Mouse (Mus musculus): ENCODE results near the gene Tnfrsf21. TPM values are rescaled to one million over a fixed set of nuclear protein-coding genes. Genes with fewer than 3 reads are reported as not detected.

Gene Tnfrsf21
- polyA plus RNA-seq (2015; fragmentation: Nextera tagmentation; extraction: Ambion mirVana), result 23.4 and 24.6 TPM in 2 replicates

- Histone ChIP-seq H3K9me3 (no peaks in the 10 kb centered on the region), H3K4me3 (peak within 1 kb of the TSS; percentile 76), H3K36me3 (no peaks in the 10 kb centered on the region), H3K4me1 (peaks cover 10% of the 10 kb centered on the region; the same call in 1 of the 2 replicates), H3K27ac (peak within 1 kb of the TSS; percentile 81), H3K9ac (peak within 1 kb of the TSS; percentile 71), H3K4me2 (peak within 1 kb of the TSS; percentile 98), H3K27me3 (no peaks in the 10 kb centered on the region)
- ATAC-seq (ENCODE audit: insufficient number of reproducible peaks, low FRiP score, low TSS enrichment, low read depth), result peak; percentile 82
- 0% methylated on average over 73 of the region's 80 CpGs for WGBS
Measured at GRCm38 (mm10) chr17:43016371-43017331, at the start of gene Tnfrsf21. Gene Tnfrsf21 (plus strand): TSS chr17:43016555.

GRCm38 (mm10) chr17:42968174-42968573, 48.2 kb upstream of the Tnfrsf21 start:
- no peak overlapping the region for H3K9ac ChIP-seq
- H3K4me3 ChIP-seq, result no peak overlapping the region
- no peaks in the 10 kb centered on the region for H3K27me3 ChIP-seq
- no peaks in the 10 kb centered on the region for H3K36me3 ChIP-seq
- no peaks in the 10 kb centered on the region for H3K4me1 ChIP-seq
- no peak overlapping the region for H3K27ac ChIP-seq
- no peaks in the 10 kb centered on the region for H3K9me3 ChIP-seq
- 85% methylated on average over 2 of the region's 2 CpGs for WGBS
- no peak overlapping the region for H3K4me2 ChIP-seq
- no peak for ATAC-seq (ENCODE audit: insufficient number of reproducible peaks, low FRiP score, low TSS enrichment, low read depth)

- Histone ChIP-seq H3K4me3 (no peak overlapping the region), H3K4me1 (no peaks in the 10 kb centered on the region), H3K27me3 (no peaks in the 10 kb centered on the region), H3K4me2 (no peak overlapping the region), H3K36me3 (no peaks in the 10 kb centered on the region), H3K9ac (no peak overlapping the region), H3K9me3 (no peaks in the 10 kb centered on the region), H3K27ac (no peak overlapping the region)
- ATAC-seq (ENCODE audit: insufficient number of reproducible peaks, low FRiP score, low TSS enrichment, low read depth), result no peak
- WGBS, result 64% methylated on average over 18 of the region's 18 CpGs
Measured at GRCm38 (mm10) chr17:42975312-42975996, 40.9 kb upstream of the Tnfrsf21 start.

- Histone ChIP-seq H3K4me2 (no peak overlapping the region), H3K9me3 (no peaks in the 10 kb centered on the region), H3K27ac (no peak overlapping the region), H3K4me3 (no peak overlapping the region), H3K9ac (no peak overlapping the region), H3K4me1 (no peaks in the 10 kb centered on the region), H3K36me3 (no peaks in the 10 kb centered on the region), H3K27me3 (no peaks in the 10 kb centered on the region)
- ATAC-seq (ENCODE audit: insufficient number of reproducible peaks, low FRiP score, low TSS enrichment, low read depth), result no peak
- 61% methylated on average over 7 of the region's 7 CpGs for WGBS
Measured at GRCm38 (mm10) chr17:42977766-42978165, 38.6 kb upstream of the Tnfrsf21 start.

- ATAC-seq (ENCODE audit: insufficient number of reproducible peaks, low FRiP score, low TSS enrichment, low read depth), result no peak
- no peaks in the 10 kb centered on the region for H3K27me3 ChIP-seq
- no peaks in the 10 kb centered on the region for H3K4me1 ChIP-seq
- no peak overlapping the region for H3K9ac ChIP-seq
- 54% methylated on average over 4 of the region's 4 CpGs for WGBS
- no peaks in the 10 kb centered on the region for H3K9me3 ChIP-seq
- no peak overlapping the region for H3K4me2 ChIP-seq
- no peak overlapping the region for H3K27ac ChIP-seq
- H3K36me3 ChIP-seq, result no peaks in the 10 kb centered on the region
- no peak overlapping the region for H3K4me3 ChIP-seq
Measured at GRCm38 (mm10) chr17:42978345-42978744, 38.0 kb upstream of the Tnfrsf21 start.

GRCm38 (mm10) chr17:42981806-42982205, 34.5 kb upstream of the Tnfrsf21 start:
- Histone ChIP-seq H3K27ac (no peak overlapping the region), H3K9me3 (no peaks in the 10 kb centered on the region)

GRCm38 (mm10) chr17:42982568-42982967, 33.8 kb upstream of the Tnfrsf21 start:
- no peak for ATAC-seq (ENCODE audit: insufficient number of reproducible peaks, low FRiP score, low TSS enrichment, low read depth)
- Histone ChIP-seq H3K36me3 (no peaks in the 10 kb centered on the region), H3K4me3 (no peak overlapping the region), H3K4me1 (no peaks in the 10 kb centered on the region), H3K4me2 (no peak overlapping the region), H3K9me3 (no peaks in the 10 kb centered on the region), H3K27ac (no peak overlapping the region), H3K27me3 (no peaks in the 10 kb centered on the region), H3K9ac (no peak overlapping the region)
- 60% methylated on average over 4 of the region's 4 CpGs for WGBS

More at GRCm38 (mm10) chr17:42981806-42982205, 34.5 kb upstream of the Tnfrsf21 start:
- no peak for ATAC-seq (ENCODE audit: insufficient number of reproducible peaks, low FRiP score, low TSS enrichment, low read depth)
- no peaks in the 10 kb centered on the region for H3K27me3 ChIP-seq
- no peak overlapping the region for H3K4me3 ChIP-seq
- no peak overlapping the region for H3K9ac ChIP-seq
- no peak overlapping the region for H3K4me2 ChIP-seq
- H3K36me3 ChIP-seq, result no peaks in the 10 kb centered on the region
- WGBS, result 71% methylated on average over 3 of the region's 3 CpGs
- no peaks in the 10 kb centered on the region for H3K4me1 ChIP-seq

GRCm38 (mm10) chr17:42985837-42986589, 30.3 kb upstream of the Tnfrsf21 start:
- no peak for ATAC-seq (ENCODE audit: insufficient number of reproducible peaks, low FRiP score, low TSS enrichment, low read depth)

GRCm38 (mm10) chr17:42987692-42988091, 28.7 kb upstream of the Tnfrsf21 start:
- Histone ChIP-seq H3K4me2 (no peak overlapping the region), H3K36me3 (no peaks in the 10 kb centered on the region), H3K4me1 (no peaks in the 10 kb centered on the region), H3K9ac (no peak overlapping the region), H3K27ac (no peak overlapping the region), H3K9me3 (no peaks in the 10 kb centered on the region), H3K4me3 (no peak overlapping the region), H3K27me3 (no peaks in the 10 kb centered on the region)
- ATAC-seq (ENCODE audit: insufficient number of reproducible peaks, low FRiP score, low TSS enrichment, low read depth), result no peak
- WGBS, result 23% methylated on average over 4 of the region's 4 CpGs

More at GRCm38 (mm10) chr17:42985837-42986589, 30.3 kb upstream of the Tnfrsf21 start:
- no peak overlapping the region for H3K4me2 ChIP-seq
- H3K9me3 ChIP-seq, result no peaks in the 10 kb centered on the region
- no peak overlapping the region for H3K9ac ChIP-seq
- H3K27ac ChIP-seq, result no peak overlapping the region
- no peaks in the 10 kb centered on the region for H3K27me3 ChIP-seq
- no peak overlapping the region for H3K4me3 ChIP-seq
- WGBS, result 52% methylated on average over 9 of the region's 9 CpGs
- H3K4me1 ChIP-seq, result no peaks in the 10 kb centered on the region
- H3K36me3 ChIP-seq, result no peaks in the 10 kb centered on the region

DNA sequence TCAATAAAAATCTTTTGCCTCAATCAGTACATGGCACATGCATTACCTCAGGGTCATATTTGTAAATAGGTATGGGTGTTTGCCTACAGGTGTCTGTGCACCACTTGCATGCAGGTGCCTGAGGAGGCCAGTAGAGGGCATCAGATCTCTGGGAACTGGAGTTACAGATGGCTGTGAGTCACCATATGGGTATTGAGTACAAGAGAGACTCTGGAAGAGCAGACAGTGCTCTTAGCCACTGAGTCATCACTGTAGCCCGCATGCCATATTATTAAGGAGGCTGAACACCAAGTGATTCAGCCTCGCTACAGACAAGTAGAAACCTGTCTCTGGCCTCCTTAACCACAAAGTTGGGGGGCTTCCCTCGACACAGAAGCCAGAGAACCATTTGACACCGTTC, 26.4 kb upstream of the Tnfrsf21 start:
- H3K27ac ChIP-seq, result no peak overlapping the region
- no peak overlapping the region for H3K4me2 ChIP-seq
- no peak for ATAC-seq (ENCODE audit: insufficient number of reproducible peaks, low FRiP score, low TSS enrichment, low read depth)
- WGBS, result 69% methylated on average over 4 of the region's 4 CpGs
- no peak overlapping the region for H3K4me3 ChIP-seq
- H3K27me3 ChIP-seq, result no peaks in the 10 kb centered on the region
- no peak overlapping the region for H3K9ac ChIP-seq
- no peaks in the 10 kb centered on the region for H3K36me3 ChIP-seq
- H3K4me1 ChIP-seq, result no peaks in the 10 kb centered on the region
- no peaks in the 10 kb centered on the region for H3K9me3 ChIP-seq

GRCm38 (mm10) chr17:42991112-42991511, 25.2 kb upstream of the Tnfrsf21 start:
- Histone ChIP-seq H3K36me3 (no peaks in the 10 kb centered on the region), H3K4me1 (no peaks in the 10 kb centered on the region), H3K4me2 (no peak overlapping the region), H3K9me3 (no peaks in the 10 kb centered on the region), H3K4me3 (no peak overlapping the region), H3K27me3 (no peaks in the 10 kb centered on the region), H3K27ac (no peak overlapping the region), H3K9ac (no peak overlapping the region)
- WGBS, result 57% methylated on average over 11 of the region's 11 CpGs
- no peak for ATAC-seq (ENCODE audit: insufficient number of reproducible peaks, low FRiP score, low TSS enrichment, low read depth)
